Mouse (Mus musculus) heart, adult 2 months (tissue): ENCODE measurements around the gene Ppp1r14b.

ENCODE experiments used
- CTCF ChIP-seq: fragments of 200-600 bp; IDR thresholded peaks from 2 replicates; pipeline ENCODE4 v1.8.1; 2022; ENCODE audit warnings: antibody characterized with exemption, mild to moderate bottlenecking, moderate library complexity
- EP300 ChIP-seq: fragments of 200-500 bp; IDR thresholded peaks from 2 replicates; pipeline ENCODE4 v1.6.1; 2011; ENCODE audit warnings: low read depth, low read length, control low read depth; ENCODE audit not compliant: insufficient read depth
- POLR2A ChIP-seq: fragments of 200-500 bp; IDR thresholded peaks from 2 replicates; pipeline ENCODE4 v1.6.1; 2011; ENCODE audit warnings: mild to moderate bottlenecking, low read depth, low read length, control low read depth; ENCODE audit not compliant: insufficient read depth

DNA sequence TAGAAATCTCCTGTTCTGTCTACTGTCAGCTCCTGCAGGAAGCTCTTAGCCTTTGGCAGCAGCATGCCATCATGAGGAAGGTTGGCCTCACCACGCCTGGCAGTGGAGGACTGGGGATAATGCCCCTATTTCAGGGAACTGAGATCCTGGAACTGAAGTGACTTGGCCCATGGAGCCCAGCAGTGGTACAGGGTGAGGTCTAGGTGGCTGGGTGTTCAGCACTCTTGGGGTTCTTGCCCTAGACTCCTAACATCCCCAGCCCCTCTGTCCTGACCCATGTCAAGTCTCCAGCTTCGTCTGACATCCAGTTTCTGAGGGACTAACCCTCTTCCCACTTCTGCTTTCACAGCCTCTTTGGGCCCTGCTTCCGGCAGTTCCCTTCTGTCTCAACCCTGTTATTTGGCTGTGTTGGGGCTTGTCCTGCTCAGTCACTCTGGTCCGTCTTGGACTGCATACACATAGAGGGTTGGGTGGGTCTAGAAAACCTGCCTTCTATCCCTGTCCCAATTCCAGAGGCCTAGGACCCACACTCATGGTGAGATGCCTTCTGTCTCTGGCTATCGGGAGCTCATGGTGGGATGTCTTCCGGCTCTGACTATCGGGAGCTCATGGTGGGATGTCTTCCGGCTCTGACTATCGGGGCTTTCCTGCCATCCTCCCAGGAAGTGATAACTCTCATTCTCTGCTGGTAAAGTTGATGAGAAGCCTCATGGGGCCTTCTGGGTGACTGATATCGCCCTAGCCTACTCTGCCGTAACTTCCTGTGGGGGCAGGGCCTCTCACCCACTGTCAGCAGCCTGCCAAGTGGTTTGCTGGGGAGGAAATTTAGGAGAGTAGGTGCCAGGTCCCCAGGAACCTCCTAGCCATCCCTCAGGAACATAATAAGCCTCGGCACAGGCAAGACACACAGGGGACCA is 43.0 kb downstream of the Ppp1r14b start:
- no peak for TF ChIP-seq CTCF
- no peak for TF ChIP-seq POLR2A
- TF ChIP-seq EP300 = no peak
